Mouse (Mus musculus) spleen, adult 2 months (tissue): Measurements from ENCODE around the gene Rrm2.

ENCODE experiments used
- CTCF ChIP-seq: fragments of 200-500 bp; IDR thresholded peaks from 2 replicates; pipeline ENCODE4 v1.5.1; 2011; ENCODE audit warnings: mild to moderate bottlenecking, inconsistent platforms; ENCODE audit not compliant: insufficient read depth, insufficient read length, insufficient replicate concordance; ENCODE audit errors: extremely low read depth
- POLR2A ChIP-seq: fragments of 200-500 bp; IDR thresholded peaks from 2 replicates; pipeline ENCODE4 v1.6.1; 2011; ENCODE audit warnings: low read depth, low read length, inconsistent platforms

DNA sequence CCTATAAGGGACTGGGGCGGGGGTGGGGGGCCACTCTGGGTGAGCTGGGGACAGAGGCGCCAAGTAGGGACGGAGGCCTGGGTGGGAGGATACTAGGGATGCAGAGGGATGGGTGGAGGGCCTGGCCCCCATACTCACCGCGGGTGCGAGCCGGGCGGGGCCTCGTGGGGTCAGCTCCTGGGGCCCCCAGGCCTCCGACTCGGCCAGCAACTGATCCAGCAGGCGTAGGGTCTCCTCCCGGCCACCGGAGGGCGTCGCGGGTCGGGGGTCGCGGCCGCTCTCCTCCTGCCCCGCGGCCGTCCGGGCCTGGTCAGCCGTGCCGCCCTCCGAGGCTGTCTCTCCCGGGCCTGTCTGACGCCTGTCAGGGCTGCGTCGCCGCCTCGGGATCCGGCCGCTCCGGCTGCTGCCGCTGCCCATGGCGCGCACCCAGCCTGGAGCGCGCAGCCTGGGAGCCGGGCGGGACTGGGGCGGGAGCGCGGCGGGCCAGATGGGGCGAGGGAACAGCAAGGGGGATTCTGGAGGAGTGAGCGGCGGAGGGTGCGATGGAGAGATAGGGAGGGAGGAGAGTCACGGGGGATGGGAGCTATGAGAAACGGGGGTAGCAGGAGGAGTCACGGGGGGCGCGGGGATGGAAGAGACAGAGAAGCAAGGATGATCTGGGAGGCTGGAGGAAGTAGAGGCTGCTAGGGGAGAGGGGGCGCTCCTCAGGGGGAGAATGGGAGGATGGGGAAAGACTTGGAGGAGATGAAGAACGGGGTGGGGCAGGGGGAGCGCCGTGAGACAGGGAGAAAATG lies 27.4 kb upstream of the Rrm2 start:
- TF ChIP-seq POLR2A (no peak), CTCF (no peak)
